Mouse (Mus musculus) liver, postnatal 0 days (tissue): ENCODE data around the gene Asap2.

ENCODE experiments used
- CTCF ChIP-seq: sonication (generic); IDR thresholded peaks from 2 replicates; pipeline ENCODE4 v1.5.1; 2016; ENCODE audit warnings: antibody characterized with exemption, low read depth
- EP300 ChIP-seq: IDR thresholded peaks from 2 replicates; pipeline ENCODE4 v1.6.1; 2016; ENCODE audit warnings: antibody characterized with exemption, low read depth, mild to moderate bottlenecking

DNA sequence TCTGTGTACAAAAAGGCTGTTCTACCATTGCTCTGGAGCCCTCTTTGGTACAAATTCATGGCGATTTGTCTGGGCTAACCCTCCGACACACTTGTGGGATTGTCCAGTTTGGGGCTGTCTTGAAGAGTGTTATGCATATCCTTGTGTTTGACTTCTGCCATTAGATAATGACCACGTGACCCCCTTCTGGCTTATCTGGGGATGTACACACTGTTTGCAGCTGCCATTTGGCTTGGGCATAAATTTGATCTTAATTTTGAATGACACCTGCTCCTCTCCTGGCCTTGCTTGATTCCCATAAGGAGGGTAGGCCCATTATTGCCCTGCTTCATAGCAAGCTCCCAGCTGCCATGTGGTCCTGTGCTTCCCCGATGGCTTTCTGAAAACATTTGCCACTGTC is 171.6 kb downstream of the Asap2 start:
- TF ChIP-seq CTCF (no peak), EP300 (peak; percentile 70)
